Mouse (Mus musculus) adrenal gland, postnatal 36 days (tissue): ENCODE results near the gene Cytl1. TPM values are rescaled to one million over a fixed set of nuclear protein-coding genes. Genes with fewer than 3 reads are reported as not detected.

ENCODE experiments used
- DNase-seq, 2 experiments: peaks; one replicate each; pipeline ENCODE4 v3.0.0; 2021; ENCODE audit warnings: mixed read lengths in 1 of 2
- total RNA-seq, 2 experiments: library from RNA; stranded (reverse); gene quantifications; 2 replicates each; pipeline ENCODE4 v1.2.3; 2021

The Cytl1 gene
- total RNA-seq, 2 experiments from 2014 or later: 2.2 to 2.3 TPM

- DNase-seq: peak; percentile 11 to 14
Observed at GRCm38 (mm10) chr5:37769031-37769430, 33.7 kb downstream of the Cytl1 start.

DNA sequence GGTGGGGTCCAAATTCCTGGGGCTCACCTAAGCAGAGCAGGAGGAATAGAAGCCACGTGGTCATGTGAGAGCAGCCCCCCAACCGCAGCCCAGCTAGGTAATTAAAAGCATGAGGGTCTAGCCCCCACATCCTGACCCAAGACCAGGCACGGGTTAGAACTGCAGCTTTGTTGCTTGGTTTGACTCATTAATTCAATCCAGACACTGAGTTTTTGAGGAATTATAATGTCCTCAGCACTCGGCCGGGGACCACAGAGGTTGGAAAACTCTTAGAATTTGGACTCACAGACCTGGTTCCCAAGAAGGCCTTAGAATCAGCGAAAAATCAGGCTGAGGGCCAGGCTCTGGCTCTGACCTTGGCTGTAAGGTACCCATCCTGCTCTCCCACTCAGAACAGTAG, 35.6 kb downstream of the Cytl1 start:
- DNase-seq: no peak

DNA sequence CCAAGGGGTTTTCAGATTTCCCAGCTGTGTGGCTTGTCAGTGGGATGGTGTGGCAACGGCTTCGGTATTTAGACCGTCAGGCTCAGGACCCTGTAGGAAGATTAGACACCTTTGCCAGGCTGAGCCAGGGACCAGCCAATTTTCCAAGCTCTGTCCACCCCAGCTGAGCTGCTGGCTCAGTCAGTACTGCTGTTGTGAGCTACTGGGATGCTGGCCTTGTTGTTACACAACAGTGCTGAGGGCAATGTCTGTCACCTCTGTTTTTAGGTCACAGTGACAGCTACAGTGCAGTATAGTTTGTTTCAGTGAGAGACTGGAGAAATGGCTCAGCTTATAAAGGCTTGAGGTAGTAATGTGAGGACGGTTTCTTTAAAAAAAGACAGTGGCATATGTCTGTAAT, 38.7 kb downstream of the Cytl1 start:
- no peak for DNase-seq

DNA sequence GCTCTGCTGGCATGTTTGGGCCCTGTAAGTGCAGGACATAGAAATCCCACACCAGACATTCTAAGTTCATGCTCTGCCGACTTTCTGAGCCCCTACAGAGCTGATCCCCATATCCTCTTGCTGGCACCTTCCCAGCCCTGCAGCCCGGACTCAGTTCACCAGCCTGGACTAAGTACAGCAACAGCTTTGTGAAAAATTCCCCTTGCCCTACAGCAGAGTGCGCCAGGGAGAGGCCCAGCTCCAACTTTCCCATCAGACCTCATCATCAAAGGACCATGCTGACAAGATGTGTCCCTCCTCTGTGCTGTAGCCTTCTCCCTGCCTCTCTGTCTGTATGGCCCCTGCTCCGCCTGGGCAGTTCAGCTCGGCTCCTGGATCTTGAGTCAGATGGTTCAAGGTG, 40.4 kb downstream of the Cytl1 start:
- no peak for DNase-seq

- no peak for DNase-seq
Observed at GRCm38 (mm10) chr5:37783306-37783705, 48.0 kb downstream of the Cytl1 start.

DNA sequence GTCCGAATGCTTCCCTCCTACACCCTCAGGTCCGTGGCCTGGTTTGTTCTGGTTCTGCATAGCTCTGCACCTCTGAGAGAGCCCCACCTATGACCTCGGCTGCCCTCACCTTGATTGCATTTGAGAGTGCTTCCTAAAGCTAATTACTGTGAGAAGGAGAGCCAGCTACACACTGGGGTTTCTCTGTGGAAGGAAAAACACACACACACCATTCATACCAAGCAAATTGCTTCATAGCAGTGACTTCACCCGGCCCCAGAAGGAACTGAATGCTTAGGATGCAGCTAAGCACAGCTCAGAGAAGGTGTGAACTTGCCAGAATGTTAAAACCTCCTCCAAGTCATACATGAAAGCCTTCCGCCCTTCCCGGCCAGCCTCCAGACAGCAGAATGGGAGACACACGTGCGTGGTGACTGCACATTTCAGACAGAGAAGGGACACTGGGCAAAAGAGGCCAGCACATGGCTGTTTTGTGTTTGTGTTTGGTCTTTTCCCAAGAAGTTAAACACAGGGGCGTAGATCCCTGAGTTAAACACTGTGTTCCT, 49.6 kb downstream of the Cytl1 start:
- DNase-seq: no peak

Other genes with a start within 250 kb of the Cytl1 start
- under 1 TPM; 0.10 to 0.26 TPM for gene Stk32b, start 18.3 kb upstream of the Cytl1 start, total RNA-seq
- gene Msx1, start 89.1 kb downstream of the Cytl1 start, total RNA-seq: 1 to 10 TPM; 1.2 to 3.0 TPM